Mouse (Mus musculus) Muller cell, postnatal 12 days (primary cell): ENCODE results near the gene Ube2l6.
A peak's percentile ranks its signal among the peaks of the same experiment; 100 is the strongest.

Experiments
- DNase-seq: peaks from one replicate; pipeline ENCODE4 v3.0.0-alpha.2; 2015; ENCODE audit errors: inconsistent ontology term

The Ube2l6 gene

DNA sequence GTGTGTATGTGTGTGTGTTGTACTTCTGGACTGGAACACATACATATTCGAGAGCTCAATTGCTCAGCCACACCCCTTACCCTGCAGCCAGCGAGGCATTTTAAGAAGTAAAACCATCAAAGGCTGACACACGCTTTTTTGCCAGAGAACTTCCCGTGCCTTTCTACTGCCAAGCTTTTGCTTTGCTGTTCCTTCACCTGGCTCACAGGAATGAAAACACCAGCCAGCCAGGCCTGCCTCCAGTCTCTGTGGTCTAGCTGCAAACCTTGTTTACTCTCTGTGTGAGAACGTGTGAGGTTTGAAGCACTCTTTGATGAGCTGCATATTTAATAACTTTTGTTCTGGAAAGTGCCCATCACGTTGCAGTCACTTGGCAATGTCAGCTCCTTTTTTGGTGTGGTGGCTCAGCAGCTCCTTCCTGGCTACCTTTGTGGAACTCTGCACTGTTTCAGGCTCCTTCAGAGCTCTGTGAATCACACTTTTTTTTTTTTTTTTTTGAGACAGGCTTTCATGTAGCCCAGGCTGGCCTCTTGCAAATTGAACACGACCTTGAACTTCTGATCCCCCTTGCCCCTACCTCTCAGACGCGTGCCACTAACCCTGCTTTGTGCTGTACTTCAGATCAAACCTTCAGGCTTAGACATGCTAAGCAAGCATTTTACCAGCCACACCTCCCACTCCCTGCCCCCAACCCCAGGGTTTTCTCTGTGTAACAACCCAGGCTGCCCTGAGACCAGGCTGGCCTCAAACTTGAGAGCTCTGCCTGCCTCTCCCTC is 39.4 kb downstream of the Ube2l6 start:
- DNase-seq: no peak

- no peak for DNase-seq
Observed at GRCm38 (mm10) chr2:84838593-84838949, 39.9 kb downstream of the Ube2l6 start, which contains the start of gene Slc43a1. Gene Slc43a1, plus strand, starts transcription at chr2:84838850.

- DNase-seq: no peak
Observed at GRCm38 (mm10) chr2:84838993-84839980, 40.7 kb downstream of the Ube2l6 start.

GRCm38 (mm10) chr2:84840016-84840747 is 41.6 kb downstream of the Ube2l6 start:
- peak; percentile 68 for DNase-seq

GRCm38 (mm10) chr2:84840748-84841563 is 42.3 kb downstream of the Ube2l6 start:
- no peak for DNase-seq

- no peak for DNase-seq
Observed at GRCm38 (mm10) chr2:84841905-84842304, 43.3 kb downstream of the Ube2l6 start.

DNA sequence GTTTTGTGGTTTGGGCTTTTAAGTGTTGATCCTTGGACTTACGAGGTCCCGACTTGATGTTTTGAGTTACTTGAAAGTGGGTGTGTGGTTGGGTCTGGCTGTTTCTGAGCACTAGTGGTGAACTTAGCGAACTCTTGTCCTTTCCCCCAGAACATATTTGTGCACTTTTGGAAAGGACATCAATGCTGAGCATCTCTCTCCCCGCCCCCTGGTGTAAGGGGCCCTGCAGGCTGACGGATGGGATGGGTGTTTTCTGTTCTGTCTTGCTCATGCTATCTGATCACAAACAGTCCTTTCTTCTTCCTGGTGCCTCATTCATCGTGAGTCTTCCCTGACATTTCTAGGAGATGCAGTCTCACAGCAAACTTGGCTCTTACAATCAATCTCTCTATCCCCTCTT is 45.0 kb downstream of the Ube2l6 start:
- no peak for DNase-seq

DNA sequence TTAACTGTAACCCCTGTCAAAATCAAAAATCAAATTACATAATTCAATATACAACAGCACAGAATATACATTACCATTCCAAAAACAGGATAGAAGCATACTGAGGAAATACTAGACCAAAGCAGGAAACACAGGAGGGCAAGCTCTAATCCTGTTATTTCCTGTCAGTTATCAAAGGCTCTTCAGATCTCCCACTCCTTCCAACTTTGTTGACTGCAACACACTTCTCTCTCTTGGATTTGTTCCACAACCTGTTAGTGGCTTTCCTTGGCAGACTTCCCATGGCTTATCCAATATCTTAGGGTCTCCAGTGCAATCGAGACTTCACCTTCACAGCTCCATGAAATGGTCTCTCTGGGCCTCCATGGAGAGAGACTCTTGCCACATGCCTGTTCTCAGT is 46.6 kb downstream of the Ube2l6 start:
- no peak for DNase-seq

GRCm38 (mm10) chr2:84850407-84851129 is 51.9 kb downstream of the Ube2l6 start:
- no peak for DNase-seq

DNA sequence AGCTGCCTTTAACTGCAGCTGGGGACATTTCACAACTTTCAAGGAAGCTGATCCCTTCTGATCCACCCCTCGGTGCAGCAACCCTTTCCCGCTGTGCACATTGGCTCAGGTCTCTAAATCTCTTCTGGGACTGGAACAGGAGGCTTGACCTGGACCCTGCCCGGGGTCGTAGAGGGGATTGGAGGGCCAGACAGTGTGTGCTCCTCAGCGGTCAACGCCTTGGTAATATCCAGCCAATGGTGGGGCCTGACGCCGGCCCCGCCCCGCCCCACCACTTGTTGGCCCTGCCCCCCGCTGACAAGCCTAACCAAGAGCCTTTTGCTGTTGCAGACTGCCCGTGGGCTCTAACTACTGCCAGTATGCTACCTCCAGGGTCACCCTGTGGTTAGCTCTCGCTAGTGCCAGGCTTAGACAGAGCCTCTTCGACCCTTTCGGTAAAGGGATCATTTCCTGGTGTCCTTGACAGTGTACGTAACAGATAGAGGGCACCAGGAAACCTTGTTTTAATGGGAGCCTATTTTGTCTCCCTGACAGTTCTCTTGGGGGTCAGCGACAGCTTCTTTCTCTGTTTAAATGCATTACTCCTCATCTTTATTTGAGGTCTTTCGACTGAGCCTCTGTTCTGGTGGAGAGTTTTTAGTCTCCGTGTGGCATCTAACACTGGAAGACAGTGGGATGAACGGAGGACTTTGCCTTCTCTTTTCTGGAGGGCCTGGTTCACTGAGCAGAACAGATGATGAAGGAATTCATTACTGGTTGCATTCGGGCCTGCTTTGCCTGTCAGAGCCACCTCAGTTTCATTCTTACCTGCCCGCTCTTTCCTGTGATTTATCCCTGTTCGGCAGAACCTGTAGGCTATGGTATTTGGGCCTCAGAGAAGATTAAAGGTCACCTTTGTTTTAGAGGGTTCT is 52.8 kb downstream of the Ube2l6 start:
- DNase-seq: no peak

DNA sequence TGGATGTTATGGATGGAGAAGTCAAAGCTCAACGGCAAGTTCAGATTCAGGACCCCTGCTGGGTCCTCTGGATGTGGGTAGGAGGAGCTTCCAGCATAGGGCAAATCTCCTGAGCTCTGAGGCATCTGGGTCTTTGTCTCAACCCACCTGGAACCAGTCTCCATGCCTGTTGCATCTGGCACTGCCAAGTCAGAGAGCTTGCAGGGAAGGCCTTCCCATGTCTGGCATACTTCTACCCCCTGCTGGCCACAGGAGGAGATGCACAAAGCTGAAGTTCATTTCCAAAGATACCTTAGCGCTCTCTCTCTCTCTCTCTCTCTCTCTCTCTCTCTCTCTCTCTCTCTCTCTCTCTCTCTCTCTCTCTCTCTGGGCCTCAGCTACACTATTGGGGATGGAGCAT is 57.1 kb downstream of the Ube2l6 start:
- DNase-seq: no peak

GRCm38 (mm10) chr2:84858551-84858950 is 59.9 kb downstream of the Ube2l6 start:
- DNase-seq: no peak
